Mouse (Mus musculus): ENCODE measurements at regions not wholly inside any gene's neighbourhood (a gene's known extent, or its start where the extent isn't known, plus 50 kb on each side); places are given as distances from the start of the nearest gene placed in this dataset.

DNA sequence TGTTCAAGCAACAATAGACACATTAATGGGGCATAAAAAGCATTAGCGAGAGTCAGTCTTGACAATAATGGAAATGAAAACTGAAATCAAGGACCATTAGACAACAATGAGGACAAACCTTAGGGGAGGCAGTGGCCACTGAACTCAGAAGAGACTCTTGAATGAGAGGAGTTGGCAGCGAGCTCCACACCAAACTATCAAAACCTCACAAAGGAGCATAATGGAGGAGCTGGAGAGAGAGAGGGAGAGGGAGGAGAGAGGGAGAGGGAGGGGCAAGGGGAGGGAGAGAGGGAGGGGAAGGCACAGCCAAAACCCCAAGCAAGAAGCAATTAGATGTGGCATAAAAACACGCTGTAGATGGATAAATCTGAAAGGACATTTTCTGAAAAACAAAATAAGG lies 227.4 kb upstream of the Msx2 start:
- DNase-seq, result no peak

- DNase-seq, result no peak
Observed at GRCm38 (mm10) chr13:53697954-53698353, 225.1 kb upstream of the Msx2 start.

DNA sequence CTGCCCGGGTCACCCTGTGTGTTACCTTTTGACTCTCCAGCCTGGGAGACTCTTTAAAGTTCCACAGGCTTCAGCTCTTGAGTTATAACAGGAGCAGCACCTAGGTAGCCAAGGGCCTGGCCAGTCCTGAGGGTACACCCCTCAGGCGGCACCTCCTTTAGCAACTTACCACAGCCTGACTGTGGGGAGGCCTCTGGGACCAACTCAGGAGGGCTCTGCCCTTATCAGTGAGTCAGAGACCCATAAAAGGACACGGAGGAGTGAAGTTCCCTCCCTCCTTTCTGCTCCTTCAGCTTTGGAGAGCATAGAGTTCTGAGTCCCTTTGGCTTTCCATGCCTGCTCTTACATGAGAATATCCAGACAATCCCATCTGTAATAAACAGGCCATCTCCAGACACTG lies 222.5 kb upstream of the Msx2 start:
- DNase-seq, result no peak

- DNase-seq, result no peak
Observed at GRCm38 (mm10) chr13:53688934-53689333, 216.1 kb upstream of the Msx2 start.

GRCm38 (mm10) chr13:53688489-53688888 lies 215.6 kb upstream of the Msx2 start:
- peak; percentile 47 to 86 for DNase-seq

- DNase-seq, result no peak
Observed at GRCm38 (mm10) chr13:53684498-53684897, 211.6 kb upstream of the Msx2 start.

- no peak for DNase-seq
Observed at GRCm38 (mm10) chr13:53677187-53677586, 204.3 kb upstream of the Msx2 start.

DNA sequence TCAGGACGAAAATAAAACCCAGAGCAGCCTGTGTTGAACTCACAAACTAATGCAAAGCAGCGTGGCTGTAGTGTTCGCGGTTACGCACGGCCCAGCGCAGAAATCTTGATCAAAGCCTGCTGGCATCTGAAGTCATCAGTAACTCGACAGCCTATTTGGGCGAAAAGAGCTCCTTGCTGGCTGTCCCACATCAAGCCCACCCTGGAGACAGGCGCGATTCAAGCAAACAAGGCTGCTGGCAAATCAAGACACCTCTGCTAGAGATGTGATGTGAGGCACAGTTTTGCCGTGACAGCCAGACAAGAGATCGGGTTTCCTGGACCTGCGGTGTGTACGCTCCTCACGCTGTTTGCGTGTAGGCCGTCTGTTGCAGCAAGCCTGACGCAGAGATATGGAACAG lies 197.5 kb upstream of the Msx2 start:
- no peak for DNase-seq

DNA sequence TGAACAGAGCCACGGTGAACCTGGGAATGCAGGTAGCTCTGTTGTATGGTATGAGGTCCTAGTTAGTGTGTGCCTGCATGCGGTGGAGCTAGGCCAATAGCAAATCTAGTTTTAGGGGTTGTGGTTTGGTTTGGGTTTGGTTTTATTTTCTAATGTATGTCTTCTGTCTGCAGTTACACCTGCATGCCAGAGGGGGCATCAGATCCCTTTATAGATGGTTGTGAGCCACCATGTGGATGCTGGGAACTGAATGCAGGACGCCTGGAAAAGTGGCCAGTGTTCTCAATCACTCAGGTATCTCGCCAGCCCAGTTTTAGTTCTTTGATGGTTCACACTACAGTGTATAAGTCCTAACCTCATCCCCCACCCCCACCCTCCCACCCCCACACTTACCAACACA lies 194.6 kb upstream of the Msx2 start:
- DNase-seq, result no peak

DNA sequence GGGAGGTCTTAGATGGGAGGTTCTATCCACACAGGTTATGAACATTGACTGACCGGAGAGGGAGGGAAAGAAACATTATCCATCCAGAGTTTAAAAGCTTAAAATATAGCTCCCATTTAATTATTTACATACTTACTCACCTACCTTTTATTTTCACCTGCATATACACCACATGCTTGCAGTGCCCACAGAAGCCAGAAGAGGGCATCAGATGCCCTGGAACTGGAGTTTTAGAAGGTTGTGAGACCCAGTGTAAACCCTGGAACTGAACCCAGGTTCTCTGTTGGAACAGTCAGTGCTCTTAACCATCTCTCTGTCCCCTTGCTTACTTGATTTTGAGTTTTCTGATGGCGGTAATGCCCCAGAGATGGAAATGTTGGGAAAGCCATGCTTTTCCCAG lies 192.7 kb upstream of the Msx2 start:
- DNase-seq, result no peak

DNA sequence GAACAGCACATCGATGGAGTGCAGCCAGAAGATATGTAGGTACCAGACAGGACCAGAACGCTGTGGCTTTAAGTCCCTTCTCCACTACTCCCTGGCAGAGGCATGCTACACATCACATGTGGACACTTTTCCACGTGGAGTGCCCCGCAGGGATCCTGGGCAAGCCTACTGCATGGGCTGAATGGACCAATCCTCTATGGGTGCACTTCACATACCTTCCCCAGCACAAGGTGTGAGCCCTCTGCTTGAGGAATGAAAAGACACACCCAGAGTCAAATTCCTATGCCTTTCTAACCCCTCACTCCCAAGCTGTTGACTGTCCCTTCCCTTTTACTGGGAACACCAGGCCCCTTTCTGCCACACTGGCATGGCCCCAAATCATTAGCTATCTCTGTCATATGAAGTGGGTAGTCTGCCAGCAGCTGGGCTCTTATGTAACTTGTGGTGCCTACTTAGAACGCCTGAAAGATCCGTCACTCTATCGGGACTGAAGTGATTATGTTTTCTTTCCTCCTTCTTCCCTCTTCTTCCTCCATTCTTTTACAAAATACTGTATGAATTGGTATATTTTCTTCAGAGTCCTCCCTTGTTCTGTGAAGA lies 191.9 kb upstream of the Msx2 start:
- DNase-seq, result no peak

- DNase-seq, result no peak
Observed at GRCm38 (mm10) chr13:53652826-53653225, 180.0 kb upstream of the Msx2 start.

DNA sequence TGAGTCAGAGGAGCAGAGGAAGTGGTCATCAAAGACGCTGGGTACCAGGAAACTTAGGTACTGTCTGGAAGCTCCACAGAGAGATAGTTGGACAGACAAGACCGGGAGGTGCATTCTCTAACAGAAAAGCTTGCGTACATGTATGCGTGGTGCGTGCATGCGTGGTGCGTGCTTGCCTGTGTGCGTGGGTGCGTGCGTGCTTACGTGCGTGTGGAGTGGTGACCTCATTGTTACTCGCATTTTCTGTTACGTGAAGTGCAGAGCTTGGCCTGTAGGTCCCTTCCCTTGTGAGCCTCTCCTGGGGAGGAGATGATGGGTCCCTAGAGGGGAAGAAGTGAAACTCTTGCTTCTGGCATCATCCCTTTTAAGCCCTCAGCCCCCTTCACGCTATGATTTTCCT lies 175.5 kb upstream of the Msx2 start:
- DNase-seq, result no peak

DNA sequence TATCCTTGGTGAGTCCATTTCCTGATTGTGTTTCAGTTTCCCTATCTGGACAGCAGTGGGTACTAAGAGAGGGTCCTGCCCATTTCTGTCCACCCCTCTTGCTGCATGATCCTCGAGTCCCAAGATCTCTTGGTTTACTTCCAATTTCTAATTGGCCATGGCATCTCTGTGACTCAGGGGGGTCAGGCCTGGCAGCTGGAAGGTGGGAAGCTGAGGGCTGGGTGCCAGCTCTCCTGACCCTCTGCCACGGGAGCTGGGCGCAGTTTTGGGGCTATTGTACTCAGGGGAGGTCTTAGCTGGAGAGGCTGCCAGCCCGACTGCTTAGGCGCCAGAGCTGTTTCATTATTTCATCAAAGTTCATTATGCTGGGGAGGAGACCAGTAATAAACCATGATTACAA lies 169.7 kb upstream of the Msx2 start:
- no peak for DNase-seq

DNA sequence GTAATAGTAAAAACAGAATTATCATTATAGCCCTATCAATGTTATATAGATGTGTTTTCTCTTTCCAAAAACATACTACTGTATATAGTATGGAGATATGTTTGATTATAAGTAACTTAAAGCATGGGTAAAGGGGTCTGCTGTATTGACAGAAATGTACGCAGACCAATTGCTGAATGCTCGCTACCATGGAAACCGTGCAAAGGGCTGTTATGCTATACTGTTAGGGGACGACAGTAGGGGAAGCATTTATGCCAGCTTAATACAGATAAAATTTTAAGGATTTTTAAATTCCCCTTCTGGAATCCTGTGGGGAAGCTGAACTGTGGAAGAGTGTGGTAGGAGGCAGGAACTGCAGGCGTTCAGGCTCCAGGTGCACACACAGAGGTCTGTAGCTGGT lies 166.7 kb upstream of the Msx2 start:
- no peak for DNase-seq

GRCm38 (mm10) chr13:53639115-53639514 lies 166.2 kb upstream of the Msx2 start:
- no peak for DNase-seq

DNA sequence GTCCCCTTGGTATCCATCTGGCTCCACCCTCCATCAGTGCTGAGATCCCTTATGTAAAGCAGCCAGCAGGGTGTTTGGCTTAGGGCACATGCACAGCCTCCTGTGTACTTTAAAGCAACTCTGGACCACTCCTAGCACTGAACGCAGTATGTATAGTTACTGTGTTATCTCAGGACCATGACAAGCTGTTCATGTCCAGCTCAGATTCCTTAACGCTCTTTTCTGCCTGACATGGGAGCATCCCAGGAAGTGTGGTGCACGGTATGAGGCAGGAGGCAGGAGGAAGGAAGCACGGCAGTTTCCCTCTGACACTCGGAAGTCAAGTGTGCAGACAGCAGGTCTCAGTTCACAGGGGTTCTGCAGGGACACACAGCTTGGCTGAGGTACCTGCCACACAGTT lies 163.1 kb upstream of the Msx2 start:
- no peak for DNase-seq

GRCm38 (mm10) chr13:53634637-53635203 lies 161.8 kb upstream of the Msx2 start:
- DNase-seq, result no peak

DNA sequence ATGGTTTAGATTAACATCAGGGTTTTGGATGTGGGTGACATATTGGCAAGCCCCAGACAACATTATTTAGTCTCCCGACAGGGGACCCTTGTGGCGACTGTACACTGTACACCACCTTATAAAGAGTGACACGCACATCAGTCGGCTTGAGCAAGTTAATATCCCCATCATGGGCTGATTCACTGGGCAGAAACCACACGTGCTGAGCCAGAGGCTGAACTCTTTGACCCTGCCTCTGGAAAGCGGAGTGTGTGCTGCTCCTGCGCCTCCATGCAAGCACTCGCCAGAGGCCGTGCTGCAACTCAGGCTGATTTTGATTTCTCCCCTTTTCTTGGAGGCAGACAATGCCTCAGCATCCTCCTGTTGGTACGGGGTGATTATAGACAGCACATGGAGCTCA lies 125.2 kb upstream of the Msx2 start:
- no peak for DNase-seq

- no peak for DNase-seq
Observed at GRCm38 (mm10) chr13:53596871-53597800, 124.3 kb upstream of the Msx2 start.

GRCm38 (mm10) chr13:53592755-53593154 lies 119.9 kb upstream of the Msx2 start:
- DNase-seq, result peak in 1 of 2 experiments; percentile 12

DNA sequence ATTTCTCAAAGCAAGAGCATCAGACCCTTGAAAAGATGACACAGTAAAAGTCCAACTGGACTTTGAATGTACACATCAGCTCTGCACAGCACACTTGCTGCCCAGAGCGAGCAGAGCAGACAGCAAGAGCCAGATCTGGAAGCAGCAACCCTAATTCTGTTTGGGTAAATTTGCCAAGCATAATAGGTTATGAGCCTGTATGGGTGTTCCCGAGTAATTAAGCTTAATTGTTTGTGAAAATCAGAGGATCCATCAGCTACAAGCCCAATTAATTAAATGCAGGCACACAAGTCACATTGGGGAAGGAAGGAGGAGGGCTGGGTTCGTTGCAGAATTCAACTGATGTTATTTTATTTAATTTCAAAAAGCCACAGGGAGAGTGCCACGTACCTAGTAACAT lies 113.9 kb upstream of the Msx2 start:
- DNase-seq, result no peak

- DNase-seq, result no peak
Observed at GRCm38 (mm10) chr13:53584504-53585130, 111.7 kb upstream of the Msx2 start.

All from kidney, postnatal 36 days (tissue).